Mouse (Mus musculus) left cerebral cortex, adult 9 months (tissue): Measurements from ENCODE around the gene Epm2a.
"Not testable (repeated sequence)": the region's sequence is repeated elsewhere in the genome, so short reads cannot be mapped to it uniquely, and the experiment has no call there.

Experiments
- DNase-seq, 2 experiments: peaks; one replicate each; pipeline ENCODE4 v3.0.0; 2022; ENCODE audit warnings: low spot score in 2 of 2

Gene Epm2a

DNA sequence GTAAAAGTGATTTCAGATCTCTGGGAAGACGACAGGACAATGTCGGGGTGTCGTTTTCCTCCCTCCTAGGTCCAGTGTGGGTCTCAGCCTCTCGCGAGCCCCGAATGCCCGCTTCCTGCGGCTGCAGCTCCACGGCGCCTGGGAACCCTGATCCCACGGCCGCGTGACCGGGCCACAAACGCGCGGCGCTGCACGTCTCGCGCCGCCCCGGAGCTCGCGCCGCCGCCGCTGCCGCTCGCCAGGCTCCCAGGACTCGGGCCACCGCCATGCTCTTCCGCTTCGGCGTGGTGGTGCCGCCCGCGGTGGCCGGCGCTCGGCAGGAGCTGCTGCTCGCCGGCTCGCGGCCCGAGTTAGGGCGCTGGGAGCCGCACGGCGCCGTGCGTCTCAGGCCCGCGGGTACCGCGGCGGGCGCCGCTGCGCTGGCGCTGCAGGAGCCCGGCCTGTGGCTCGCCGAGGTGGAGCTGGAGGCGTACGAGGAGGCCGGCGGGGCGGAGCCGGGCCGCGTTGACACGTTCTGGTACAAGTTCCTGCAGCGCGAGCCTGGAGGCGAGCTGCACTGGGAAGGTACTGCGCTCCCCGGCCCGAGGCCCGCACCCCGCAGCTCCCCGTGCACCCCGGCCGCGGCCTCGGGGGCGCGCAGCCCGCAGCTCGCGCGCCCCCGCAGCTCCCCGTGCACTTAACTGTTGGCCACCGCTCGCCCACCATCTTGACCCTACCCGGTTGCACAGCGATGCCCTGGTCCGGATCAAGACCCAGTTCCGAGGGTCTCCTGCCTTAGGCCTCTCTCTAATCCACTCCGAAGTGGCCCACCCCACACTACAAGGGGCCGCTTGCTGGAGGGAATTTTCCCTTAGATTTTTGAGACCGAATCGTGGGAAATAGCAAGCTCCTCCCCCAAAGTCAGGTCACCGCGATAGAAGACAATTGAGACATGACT, at the start of gene Epm2a:
Gene Epm2a (plus strand): TSS at position 200 of the 937 bp plus-strand sequence.
- DNase-seq = peak in 1 of 2 experiments; percentile 71

DNA sequence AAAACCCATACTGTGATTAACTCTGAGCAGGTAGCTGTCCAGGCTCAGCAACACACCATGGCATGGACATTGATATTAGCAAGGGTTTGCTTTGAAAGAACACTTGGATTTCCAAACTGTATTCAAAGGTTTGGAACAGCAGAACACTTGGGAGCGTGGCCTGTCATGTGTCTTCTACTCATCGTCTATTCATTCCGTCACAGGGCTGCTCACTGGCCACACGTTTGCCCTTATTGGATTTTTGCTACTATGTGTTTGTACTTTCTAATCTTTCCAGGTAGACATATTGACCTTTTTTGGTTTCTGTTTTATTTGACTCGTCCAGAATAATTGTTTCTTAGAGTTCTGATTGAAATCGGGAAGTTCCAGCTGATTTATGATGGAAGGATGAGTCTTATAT, 44.8 kb upstream of the Epm2a start:
- no peak for DNase-seq

DNA sequence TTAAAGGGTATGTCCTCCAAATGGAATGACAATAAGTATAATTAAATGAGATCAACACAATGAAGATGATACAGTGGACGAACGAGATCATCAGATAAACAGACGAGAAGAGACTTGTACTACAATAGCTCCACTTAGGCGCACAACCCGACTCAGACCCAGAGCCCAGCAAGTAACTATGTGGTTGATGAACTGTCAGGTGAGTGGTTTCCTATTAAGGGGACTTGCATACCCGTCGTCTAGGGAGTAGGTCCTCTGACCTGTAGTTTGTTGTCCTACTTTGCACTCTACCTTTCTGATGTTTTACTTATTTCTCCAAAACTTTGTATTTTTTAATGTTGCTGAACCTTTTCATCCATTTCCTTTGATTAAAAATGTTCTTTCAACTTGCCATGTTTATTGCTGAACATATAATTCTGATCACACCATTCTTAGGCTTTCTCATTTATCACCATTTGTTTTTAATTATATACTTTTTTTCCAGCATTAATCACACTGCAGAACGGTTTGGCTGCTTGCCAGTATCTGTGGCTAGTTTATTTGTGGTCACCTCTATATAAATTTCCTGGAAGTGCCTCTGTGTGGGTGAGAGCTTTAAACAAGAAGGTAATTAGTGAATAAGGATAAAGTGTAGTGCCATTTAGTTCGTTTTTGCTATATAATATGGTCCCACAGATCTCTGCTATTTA, 37.7 kb upstream of the Epm2a start:
- DNase-seq = no peak

DNA sequence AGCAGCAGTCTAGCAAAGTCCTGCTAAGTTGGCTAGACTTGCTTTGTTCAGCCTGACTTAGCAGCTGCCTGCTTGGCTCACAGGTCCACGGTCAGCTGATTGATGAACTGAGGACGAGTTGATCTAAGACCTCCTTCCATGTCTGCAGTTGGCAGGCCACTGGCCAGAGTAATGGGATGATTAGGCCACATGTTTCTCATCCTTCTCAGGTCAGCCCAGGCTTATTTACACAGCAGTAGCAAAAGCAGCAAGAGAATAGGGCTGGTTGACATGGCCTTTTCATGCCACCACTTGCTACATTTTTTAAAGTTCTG, 37.2 kb upstream of the Epm2a start:
- DNase-seq = no peak

DNA sequence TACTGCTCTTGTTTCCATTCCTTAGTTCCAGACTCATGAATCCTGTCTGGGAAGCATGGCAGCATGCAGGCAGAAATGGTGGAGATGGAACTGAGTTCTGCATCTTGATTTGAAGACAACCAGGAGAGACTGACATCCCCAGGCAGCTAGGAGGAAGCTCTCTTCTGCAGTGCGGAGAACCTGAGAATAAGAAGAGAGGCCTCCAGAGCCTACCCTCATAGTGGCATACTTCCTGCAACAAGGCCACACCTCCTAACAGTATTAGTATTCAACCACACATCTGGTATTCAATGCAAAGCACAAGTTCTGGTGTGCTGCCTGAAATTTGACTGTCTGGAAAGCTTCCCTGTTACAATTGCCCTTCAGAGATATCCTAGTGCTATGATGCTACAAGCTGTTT, 33.3 kb upstream of the Epm2a start:
- DNase-seq = no peak

DNA sequence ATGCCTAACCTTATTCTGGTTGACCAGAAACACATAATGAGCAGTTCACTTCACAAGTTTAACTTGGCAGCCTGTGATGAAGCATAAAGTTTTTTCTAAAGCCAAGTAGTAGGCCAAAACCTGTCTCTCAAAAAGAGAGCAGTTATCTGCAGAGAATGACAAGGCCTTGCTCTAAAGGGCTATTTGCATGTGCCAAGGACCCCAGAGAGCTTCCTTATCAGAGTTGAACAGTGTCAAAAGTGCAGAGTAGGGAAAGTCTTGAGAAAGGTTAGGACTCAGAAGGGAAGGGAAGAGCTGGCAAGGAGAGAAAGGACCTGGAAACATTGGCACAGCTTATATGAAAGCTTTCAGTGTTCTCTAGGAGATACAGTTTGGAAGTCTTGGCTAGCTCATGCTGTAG, 32.7 kb upstream of the Epm2a start:
- no peak for DNase-seq

DNA sequence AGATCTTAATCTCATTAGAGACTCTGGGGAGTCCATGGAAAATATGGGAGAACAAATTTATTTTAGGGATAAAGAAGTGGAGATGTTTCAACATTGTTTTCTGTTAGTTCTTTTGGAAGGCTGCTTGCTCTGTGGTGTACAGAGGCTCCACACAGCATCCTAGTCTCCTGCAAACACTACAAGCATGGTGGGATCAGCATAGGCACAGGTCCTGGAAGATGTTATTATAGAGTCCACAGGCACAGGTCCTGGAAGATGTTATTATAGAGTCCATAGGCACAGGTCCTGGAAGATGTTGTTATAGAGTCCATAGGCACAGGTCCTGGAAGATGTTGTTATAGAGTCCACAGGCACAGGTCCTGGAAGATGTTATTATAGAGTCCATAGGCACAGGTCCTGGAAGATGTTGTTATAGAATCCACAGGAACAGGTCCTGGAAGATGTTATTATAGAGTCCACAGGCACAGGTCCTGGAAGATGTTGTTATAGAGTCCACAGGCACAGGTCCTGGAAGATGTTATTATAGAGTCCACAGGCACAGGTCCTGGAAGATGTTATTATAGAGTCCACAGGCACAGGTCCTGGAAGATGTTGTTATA, 25.2 kb upstream of the Epm2a start:
- DNase-seq = not testable (repeated sequence)

DNA sequence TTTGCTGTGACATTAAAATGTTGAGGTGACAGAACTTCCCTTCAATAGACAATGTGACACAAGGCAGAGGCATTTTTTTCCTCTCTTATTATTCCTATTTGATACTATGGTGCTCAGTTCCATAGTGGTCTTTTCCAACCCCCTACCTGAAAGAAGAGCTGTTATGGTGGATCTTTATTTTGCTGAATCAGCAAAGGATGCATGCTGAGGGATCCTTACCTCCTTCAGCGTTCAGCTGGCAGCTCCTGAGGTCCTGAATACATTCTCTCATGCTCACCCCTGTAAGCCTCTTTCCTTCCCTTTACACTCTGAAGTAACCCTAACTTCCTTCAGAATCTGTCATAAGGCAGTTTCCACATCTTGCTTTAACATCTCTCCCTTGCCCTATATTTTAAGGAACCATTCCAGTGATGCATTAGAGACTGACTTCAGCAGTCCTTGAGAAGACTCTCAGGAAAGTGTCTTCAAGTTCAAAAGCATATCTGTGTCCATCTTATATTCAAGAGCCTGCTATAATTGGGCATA, 23.7 kb upstream of the Epm2a start:
- DNase-seq = no peak

DNA sequence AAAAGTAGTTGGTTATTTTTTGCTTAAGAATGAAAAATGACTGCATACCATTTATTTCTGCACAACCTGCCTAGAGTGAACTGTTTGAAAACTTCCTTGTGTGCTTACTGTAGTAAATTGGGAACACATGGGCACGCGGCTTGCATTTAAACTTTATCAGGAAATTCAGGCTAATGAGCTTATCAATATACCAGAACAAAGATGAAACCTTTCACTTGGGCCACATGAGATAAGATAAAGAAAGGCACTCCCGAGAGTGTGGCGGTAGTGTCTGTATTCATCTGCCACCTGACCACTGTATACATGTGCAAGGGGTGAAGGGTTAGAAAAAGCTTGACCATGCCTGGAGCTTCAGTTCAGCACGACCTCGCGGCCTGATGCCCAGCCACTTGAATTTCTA, 20.9 kb upstream of the Epm2a start:
- DNase-seq = no peak

DNA sequence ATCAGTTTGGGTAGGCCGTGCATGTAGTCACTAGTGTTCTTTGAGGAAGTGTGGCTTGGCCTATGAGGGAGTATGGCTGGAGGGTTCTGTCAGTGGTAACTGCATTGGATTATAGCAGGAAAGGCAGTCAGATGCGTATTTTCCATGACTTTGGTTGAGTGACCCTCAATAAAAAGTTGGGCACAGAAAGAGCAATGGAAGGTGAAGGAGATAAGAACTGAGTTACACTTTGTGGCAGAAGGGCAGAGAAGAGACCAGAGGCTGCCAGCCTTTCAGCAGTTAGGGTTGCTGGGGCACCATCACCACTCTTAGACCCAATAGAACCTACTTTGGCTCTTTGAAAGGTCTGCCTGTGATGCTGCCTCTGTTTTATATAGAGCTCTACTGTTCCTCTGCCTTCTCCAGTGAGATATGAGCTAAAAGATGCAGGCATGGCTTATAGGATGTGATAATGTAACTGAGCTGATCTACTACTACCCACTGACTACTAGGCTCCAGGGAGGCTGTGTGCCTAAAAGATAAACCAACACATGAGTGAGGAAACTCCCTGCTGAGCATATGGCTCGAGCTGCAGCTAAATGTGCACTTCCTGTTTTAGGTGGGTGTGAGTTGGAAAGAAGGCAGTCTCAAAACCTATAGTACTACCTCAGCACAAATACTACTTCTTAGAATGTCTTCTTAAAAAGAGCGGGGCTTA, 19.9 kb upstream of the Epm2a start:
- peak in 1 of 2 experiments; percentile 44 for DNase-seq

DNA sequence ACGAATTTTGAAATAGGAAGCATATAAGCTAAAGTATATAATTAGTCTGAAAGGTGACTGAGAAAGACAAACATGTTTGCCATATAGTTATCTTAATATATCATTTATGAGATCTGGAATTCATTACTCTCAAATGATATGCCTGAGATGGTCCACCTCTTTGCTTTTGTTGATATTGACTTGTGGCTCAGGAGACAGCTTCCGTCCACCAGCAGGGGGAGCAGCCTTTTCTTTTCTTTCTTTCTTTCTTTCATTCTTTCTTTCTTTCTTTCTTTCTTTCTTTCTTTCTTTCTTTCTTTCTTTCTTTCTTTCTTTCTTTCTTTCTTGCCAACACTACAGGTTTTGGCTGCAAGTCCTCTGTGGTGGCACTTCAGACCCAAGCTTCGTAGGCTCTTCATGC, 16.7 kb upstream of the Epm2a start:
- DNase-seq = no peak

DNA sequence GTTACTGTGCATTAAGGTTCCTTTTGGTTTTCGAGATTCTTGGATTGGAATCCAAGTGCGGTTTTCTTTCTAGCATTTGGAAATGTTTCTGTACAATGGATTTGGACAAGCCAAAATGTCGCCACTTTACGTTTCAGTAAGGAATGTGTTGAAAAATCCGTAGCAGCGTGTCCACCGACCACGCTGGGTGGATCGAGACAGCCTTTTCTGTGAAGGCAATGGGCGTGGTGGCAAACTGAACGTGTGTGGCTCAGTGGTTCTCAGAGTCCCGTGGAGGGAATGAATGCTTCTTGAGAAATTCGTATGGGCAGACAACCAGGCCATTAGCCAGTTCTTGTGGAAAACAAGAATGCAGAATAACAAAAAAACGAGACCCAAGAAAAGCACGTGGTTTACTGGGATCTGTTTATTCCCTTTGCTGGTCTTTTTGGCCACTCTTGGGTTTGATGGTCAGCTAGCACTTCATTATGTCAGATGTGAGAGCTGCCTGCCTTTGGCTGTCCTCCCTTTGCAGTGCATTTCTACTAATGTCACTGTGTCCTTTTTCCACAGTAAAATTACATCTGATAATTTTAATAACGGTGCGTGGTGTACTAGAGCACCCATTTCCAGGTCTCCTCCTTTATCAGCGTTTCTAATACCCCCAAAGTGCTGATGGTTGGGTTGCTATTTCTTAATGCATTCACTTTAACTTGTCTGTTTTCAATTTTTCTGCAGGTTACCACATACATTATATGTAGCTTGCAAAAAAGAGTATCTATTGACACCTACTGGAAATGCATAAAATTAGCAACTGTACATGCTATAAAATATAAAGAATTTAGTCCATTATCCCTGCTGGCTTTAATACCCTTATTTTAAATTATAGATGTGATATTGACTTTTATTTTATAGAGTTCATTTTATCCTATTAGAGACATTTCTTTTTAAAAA, 1.6 kb downstream of the Epm2a start:
- DNase-seq = no peak

DNA sequence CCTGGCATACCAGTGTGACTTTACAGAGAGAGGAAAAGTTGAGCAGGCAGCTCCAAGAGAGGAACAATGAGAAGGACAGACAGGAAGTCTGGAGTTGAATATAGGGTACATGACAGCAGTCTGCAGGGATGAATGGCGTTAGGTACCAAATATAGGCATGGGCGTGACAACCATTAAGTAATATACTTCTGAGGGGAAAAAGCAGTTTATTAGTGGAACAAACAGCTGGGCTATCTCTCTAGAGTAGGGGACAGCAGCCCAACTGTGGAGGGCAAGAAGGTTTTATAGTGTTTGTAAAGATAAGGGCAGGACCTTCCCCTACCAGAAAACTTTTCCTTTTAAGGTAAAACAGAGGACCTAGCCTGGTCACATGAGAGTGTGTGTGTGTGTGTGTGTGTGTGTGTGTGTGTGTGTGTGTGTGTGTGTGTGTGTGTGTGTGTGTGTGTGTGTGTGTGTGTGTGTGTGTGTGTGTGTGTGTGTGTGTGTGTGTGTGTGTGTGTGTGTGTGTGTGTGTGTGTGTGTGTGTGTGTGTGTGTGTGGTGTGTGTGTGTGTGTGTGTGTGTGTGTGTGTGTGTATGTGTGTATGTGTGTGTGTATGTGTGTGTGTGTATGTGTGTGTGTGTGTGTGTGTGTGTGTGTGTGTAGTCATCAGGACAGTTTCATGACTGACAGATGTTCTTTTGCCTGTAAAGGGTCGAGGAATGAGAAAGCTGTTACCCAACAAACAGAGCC, 7.2 kb downstream of the Epm2a start:
- not testable (repeated sequence) for DNase-seq

DNA sequence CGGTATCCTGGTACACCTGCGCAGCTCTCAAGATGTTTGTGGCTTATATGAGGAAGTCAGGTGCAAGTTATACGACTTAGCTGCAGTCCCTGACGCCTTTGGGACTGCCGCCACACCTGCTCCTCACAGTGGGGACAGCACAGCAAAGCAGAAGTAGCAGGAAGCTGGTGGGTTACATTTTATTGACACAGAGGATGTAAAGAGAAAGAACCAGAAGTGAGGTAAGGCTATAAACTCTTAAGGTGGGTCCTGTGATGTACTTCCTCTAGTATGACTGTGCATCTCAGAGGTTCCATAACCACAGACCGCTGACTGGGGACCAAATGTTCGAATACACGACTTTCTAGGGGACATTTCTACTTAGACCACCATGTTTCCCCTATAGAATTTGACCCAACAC, 11.4 kb downstream of the Epm2a start:
- DNase-seq = no peak

DNA sequence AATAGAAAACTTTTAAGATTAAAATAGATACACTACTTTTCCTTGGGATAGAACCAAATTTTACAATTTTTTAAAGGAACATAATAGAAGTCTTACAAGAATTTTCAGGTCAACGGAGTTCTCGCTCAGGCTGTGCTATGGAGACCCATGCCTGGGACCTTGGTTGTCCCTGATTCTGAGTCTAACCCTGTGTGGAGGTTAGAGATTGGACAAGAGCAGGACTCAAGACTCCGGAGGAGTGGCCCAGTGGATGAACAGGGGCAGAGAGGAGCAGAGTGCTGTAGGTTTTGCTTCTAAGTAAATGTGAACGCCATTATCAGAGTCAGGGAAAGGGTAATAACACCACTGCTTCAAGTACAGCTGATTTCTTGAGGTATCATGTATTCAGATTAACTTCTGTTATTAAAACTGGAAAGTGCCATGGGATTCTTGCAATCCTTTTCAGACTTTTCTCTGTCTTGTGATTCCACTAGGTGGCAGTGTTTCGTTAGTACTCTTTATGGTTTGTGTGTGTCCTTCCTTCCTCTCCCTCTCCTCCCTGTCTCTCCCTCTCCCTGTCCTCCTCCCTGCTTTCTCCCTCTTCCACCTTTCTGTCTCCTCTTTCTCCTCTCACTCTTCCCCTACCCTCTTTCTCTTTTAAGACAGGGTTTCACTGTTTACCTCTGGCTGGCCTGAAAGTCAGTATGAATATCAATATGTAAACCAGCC, 18.9 kb downstream of the Epm2a start:
- peak in 1 of 2 experiments; percentile 46 for DNase-seq

DNA sequence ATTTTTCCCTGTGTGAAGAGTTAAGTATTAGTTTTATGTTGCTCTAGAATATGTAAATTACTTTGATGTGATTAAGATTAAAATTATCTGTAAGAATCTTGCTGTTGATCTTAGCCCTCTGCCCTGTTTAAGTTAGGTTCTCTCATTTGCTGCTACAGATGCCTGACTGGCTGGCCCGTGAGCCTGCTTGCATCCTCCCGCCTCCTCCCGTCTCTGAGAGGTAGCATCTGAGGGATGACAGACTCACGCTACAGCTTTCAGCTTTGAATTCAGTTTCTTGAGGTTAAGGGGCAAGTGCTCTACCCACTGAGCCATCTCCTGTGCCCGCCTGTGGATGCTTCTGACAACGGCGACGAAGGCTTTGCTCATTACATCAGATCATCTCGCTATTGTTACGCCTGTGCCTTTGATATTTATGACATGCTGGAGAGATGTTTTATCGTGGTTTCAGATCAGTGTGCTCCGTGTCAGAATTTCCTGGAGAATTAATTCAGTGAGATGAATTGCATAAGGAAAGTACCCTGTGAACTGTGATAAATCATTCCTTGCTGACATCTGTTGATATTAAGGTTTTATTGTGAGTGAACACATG, 19.8 kb downstream of the Epm2a start:
- no peak for DNase-seq

DNA sequence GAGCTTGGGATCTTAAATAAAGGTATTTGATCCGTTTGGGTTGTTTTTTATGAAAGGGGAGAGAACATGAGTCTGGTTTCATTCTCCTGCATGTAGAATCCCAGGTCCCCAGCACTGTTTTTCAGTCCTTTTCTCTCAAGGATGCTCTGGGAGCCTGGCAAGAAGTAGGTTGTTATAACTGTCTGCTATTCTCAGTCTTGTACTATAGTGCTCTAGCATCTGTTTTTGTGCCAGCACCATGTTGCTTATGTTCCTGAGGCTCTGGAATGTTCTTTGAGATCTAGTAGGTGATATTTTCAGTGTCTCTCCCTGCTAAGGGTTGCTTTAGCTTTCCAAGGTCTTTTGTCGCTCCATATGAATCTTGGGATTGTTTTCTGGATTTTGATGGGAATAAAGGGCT, 38.1 kb downstream of the Epm2a start:
- no peak for DNase-seq

DNA sequence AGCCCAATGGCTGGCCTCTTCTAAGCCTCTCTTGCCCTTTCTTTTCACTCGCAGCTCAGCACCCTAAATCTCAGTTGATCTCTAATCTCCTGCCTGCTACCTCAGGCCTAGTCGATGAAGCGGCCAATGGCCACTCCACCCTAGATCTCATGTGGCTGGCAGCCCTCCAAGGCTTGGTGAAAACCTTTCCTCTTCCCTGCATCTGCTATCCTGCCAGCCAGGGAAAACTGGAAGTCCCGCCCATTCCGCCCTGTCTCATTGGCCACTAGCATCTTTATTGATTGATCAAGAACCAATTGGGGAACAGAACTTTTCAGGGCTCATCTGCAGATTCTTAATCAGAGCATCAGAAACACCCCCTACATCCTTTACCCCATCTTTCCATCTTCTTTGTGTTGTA, 67.7 kb downstream of the Epm2a start:
- no peak for DNase-seq

DNA sequence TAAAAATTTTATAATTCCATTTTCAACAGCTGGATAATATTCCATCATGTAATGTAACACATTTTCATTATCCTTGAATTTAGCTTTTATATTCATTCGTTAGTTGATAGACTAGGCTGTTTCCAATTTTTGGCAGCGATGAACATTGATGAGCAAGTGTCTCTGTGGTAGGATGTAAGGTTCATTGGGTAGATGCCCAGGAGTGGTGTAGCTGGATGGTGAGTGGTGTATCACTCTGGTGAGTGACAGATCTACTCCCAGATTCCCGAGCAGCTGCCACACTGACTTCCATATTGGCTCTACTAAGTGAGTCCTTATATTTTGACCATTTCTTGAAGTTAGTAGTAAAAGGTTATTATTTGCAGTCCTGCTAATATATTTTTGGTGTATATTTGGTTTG, 76.9 kb downstream of the Epm2a start:
- DNase-seq = no peak
